Mouse (Mus musculus) neutrophil, adult 83 days (primary cell): Measurements from ENCODE around the gene Gm10799. TPM values are rescaled to one million over a fixed set of nuclear protein-coding genes. Genes with fewer than 3 reads are reported as not detected.

Experiments
- total RNA-seq, 2 experiments: library from RNA; stranded (reverse); gene quantifications; one replicate each; pipeline ENCODE4 v1.2.4; 2023

Gene Gm10799
- total RNA-seq: not detected

GRCm38 (mm10) chr2:104068450-104068849 lies at the start of gene Gm10799:
Gm10799 (minus strand) TSS chr2:104068550.

GRCm38 (mm10) chr2:104095741-104096213 lies 27.4 kb upstream of the Gm10799 start, which contains the start of gene Cd59a:
Cd59a (plus strand) TSS chr2:104095801.

GRCm38 (mm10) chr2:104069704-104070185 lies 1.4 kb upstream of the Gm10799 start, which contains the start of gene Cd59b:
Cd59b (plus strand) TSS chr2:104069849.

GRCm38 (mm10) chr2:104065526-104065925 lies 2.8 kb downstream of the Gm10799 start, which contains the start of gene Gm10912:
Gm10912 (plus strand) TSS chr2:104065826.

GRCm38 (mm10) chr2:104028139-104028723 lies 40.1 kb downstream of the Gm10799 start, which contains the start of gene 4931422A03Rik:
4931422A03Rik (minus strand) TSS chr2:104028361.

GRCm38 (mm10) chr2:104027458-104028138 lies 40.8 kb downstream of the Gm10799 start, which contains the start of gene Fbxo3:
Fbxo3 (plus strand) TSS chr2:104027721.

Other genes starting within 250 kb of the Gm10799 start
- gene Lmo2, start 110.6 kb downstream of the Gm10799 start, total RNA-seq: 10 to 100 TPM; 89.4 to 90.2 TPM
- 10 to 100 TPM; 34.6 to 35.7 TPM for gene Fbxo3, start 40.8 kb downstream of the Gm10799 start, total RNA-seq
- not detected for gene 4931422A03Rik, start 40.2 kb downstream of the Gm10799 start, total RNA-seq
- gene Gm10912, start 2.7 kb downstream of the Gm10799 start, total RNA-seq: not detected
- 1 to 10 TPM in 1 of 2 experiments, not detected in 1; 1.9 TPM for gene Cd59b, start 1.3 kb upstream of the Gm10799 start, total RNA-seq
- 1 to 10 TPM in 1 of 2 experiments, under 1 TPM in 1; 0.71 to 1.4 TPM for gene Cd59a, start 27.3 kb upstream of the Gm10799 start, total RNA-seq
- not detected for gene A930018P22Rik, start 54.2 kb upstream of the Gm10799 start, total RNA-seq